Mouse (Mus musculus) spleen, adult 18-20 months (tissue): ENCODE measurements around the gene Ang2.

ENCODE experiments used
- DNase-seq, 2 experiments: peaks; one replicate each; pipeline ENCODE4 v3.0.0; 2022; ENCODE audit warnings: mixed read lengths in 2 of 2

Ang2 gene

GRCm38 (mm10) chr14:51150206-51150831 lies 48.6 kb downstream of the Ang2 start:
- no peak for DNase-seq

- DNase-seq = no peak
Observed at GRCm38 (mm10) chr14:51149164-51149563, 49.8 kb downstream of the Ang2 start.

DNA sequence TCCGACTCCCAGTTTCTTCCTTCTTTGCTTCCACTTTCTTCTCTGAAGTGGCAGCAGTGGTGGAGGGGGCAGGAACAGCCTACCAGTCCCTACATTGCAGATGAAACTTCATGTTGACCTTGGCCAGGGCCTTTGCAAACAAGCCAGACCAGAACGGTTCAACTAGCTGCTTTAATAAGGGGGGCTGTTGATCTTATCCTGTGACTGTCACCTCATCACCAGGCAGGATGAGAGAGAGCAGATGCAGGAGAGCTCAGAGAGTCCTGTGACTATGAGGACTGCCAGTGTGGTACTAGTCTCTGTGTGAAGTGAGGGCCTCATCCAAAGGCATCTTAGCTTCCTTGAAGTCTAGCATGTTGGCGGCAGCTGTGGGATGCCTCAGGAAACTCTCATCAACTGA lies 50.9 kb downstream of the Ang2 start:
- DNase-seq = no peak

GRCm38 (mm10) chr14:51146685-51147084 lies 52.3 kb downstream of the Ang2 start, which contains the start of gene Rnase1:
Rnase1 (minus strand) TSS chr14:51146785.
- DNase-seq = no peak

DNA sequence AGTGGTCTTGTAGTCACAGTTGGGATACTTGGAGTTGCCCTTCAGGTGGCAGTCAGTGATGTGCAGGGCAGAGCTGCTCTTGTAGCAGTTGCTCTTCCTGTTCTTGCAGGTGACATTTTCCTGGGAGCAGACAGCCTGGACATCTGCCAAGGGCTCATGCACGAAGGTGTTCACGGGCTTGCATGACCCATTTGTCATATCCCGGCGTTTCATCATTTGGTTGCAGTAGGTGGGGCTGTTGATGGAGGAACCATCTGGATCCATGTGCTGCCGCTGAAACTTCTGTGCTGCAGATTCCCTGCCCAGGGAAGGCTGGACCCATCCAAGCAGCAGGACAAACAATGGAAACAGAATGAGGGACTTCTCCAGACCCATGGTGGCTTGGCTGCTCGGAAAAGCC lies 53.4 kb downstream of the Ang2 start:
- DNase-seq = no peak
